Mouse (Mus musculus): ENCODE results near the gene Gls2.

DNA sequence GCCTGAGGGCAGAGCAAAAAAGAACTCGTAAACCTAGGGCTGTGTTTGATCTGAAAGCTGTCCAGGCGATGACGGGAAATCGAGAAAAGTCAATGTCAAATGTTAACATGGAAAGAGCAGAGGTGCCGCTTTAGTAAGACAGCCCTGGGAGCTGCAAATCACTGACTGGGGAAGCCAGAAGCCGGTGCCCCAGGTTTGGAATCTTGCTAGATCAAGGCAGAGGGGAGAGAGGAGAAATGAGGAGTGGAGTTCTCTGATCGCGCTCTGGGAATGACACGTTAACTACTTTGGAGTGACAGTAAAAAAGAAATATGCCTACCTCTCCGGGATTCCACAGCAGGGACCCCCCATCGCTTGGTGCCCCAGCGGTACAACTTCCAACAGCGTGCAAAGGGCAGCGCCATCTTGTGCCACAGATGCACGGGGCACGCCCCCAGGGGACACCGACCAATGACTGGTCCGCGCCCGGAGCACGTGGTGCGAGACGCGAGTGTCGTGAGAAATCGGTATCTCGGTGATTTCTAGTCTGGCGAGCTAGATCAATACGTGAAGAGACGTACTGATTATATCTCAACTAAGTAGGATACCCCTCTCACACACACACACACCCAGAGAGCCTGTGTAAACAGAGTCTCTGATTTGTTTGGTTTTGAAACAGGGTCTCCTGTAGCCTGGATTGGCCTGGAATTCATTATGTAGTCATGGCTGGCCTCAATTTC is 17.3 kb downstream of the Gls2 start, which contains the start of gene Spryd4:
- TF ChIP-seq CTCF (IDR thresholded peaks at IDR 0.05; ENCODE audit: control insufficient read depth, insufficient read depth, insufficient read length): no peak
- no peak for TF ChIP-seq CEBPB (IDR thresholded peaks at IDR 0.05; ENCODE audit: low read depth)

Data from C2C12 (cell line).